Mouse (Mus musculus) layer of hippocampus, postnatal 10 days (tissue): ENCODE data around the gene Gm10406. TPM values are rescaled to one million over a fixed set of nuclear protein-coding genes. Genes with fewer than 3 reads are reported as not detected.
"Not testable (repeated sequence)": the region's sequence is repeated elsewhere in the genome, so short reads cannot be mapped to it uniquely, and the experiment has no call there.

Source experiments
- DNase-seq, 2 experiments: peaks; one replicate each; pipeline ENCODE4 v3.0.0; 2021; ENCODE audit warnings: low spot score in 2 of 2
- long read RNA-seq: library from polyadenylated mRNA; stranded (forward); transcript quantifications from one replicate; pipeline ENCODE4 v2.0.0, GENCODE M21; 2023
- total RNA-seq, 2 experiments: library from RNA; stranded (reverse); gene quantifications; 2 replicates each; pipeline ENCODE4 v1.2.3; 2021

The Gm10406 gene
- total RNA-seq, result 1 to 10 TPM in 1 of 2 experiments, under 1 TPM in 1; 0.87 to 1.8 TPM
- long read RNA-seq, result 0 reads

GRCm38 (mm10) chr14:7026781-7027749 lies at the start of gene Gm10406:
Gene Gm10406 (minus strand): TSS chr14:7027449.
- peak; percentile 44 to 49 for DNase-seq

- not testable (repeated sequence) for DNase-seq
Observed at GRCm38 (mm10) chr14:7044870-7045269, 17.6 kb upstream of the Gm10406 start, which contains the start of gene Gm3685. Gene Gm3685 (minus strand): TSS chr14:7044970.

GRCm38 (mm10) chr14:7026274-7026673 lies 975 bp downstream of the Gm10406 start:
- DNase-seq, result peak; percentile 5 to 17

GRCm38 (mm10) chr14:6973718-6974117 lies 53.5 kb downstream of the Gm10406 start, which contains the start of gene Gm6356:
Gene Gm6356 (minus strand): TSS chr14:6973818.
- DNase-seq, result not testable (repeated sequence)

Other genes with a start within 250 kb of the Gm10406 start
- under 1 TPM in 1 of 2 experiments, not detected in 1; 0.73 TPM for gene Gm3642, start 187.1 kb downstream of the Gm10406 start, total RNA-seq
- 1 to 10 TPM; 2.9 to 3.5 TPM for gene Gm3667, start 137.5 kb downstream of the Gm10406 start, total RNA-seq
- gene Gm6356, start 53.6 kb downstream of the Gm10406 start, total RNA-seq, result not detected
- gene Gm3685, start 17.5 kb upstream of the Gm10406 start, total RNA-seq, result not detected
- gene Gm3696, start 73.2 kb upstream of the Gm10406 start, total RNA-seq, result 1 to 10 TPM; 3.8 to 4.7 TPM
- not detected for gene Gm6676, start 98.0 kb upstream of the Gm10406 start, total RNA-seq
- gene Gm3512, start 147.1 kb upstream of the Gm10406 start, total RNA-seq, result 1 to 10 TPM; 1.5 to 1.6 TPM
- not detected for gene Gm16434, start 167.1 kb upstream of the Gm10406 start, total RNA-seq
- not detected for gene Gm3727, start 237.3 kb upstream of the Gm10406 start, total RNA-seq